Mouse (Mus musculus) myocyte (in vitro differentiated cells): ENCODE data around the gene Mepce. TPM values are rescaled to one million over a fixed set of nuclear protein-coding genes. Genes with fewer than 3 reads are reported as not detected.

Experiments
- H3K27me3 ChIP-seq: one replicate; pipeline ENCODE4 v1.6.1; 2011; ENCODE audit not compliant: control insufficient read depth, insufficient read depth, insufficient read length
- H3K36me3 ChIP-seq: one replicate; pipeline ENCODE4 v1.6.1; 2011; ENCODE audit not compliant: control insufficient read depth, insufficient read depth
- H3K4me2 ChIP-seq: one replicate; pipeline ENCODE4 v1.6.1; 2011; ENCODE audit warnings: low read depth, control low read depth
- H3K4me3 ChIP-seq: one replicate; pipeline ENCODE4 v1.5.1; 2011; ENCODE audit warnings: mild to moderate bottlenecking, control low read depth, moderate library complexity
- H3K79me2 ChIP-seq: one replicate; pipeline ENCODE4 v1.6.1; 2011; ENCODE audit not compliant: control insufficient read depth, insufficient read depth
- H3ac ChIP-seq: one replicate; pipeline ENCODE4 v1.6.1; 2011; ENCODE audit not compliant: control insufficient read depth, insufficient read length
- CEBPB ChIP-seq: IDR thresholded peaks from 2 replicates; pipeline ENCODE4 v1.6.1; 2011; ENCODE audit warnings: mild to moderate bottlenecking, moderate library complexity; ENCODE audit not compliant: poor library complexity, insufficient read depth, severe bottlenecking
- E2F4 ChIP-seq: IDR thresholded peaks from one replicate; pipeline ENCODE4 v1.6.1; 2011; ENCODE audit warnings: mild to moderate bottlenecking, control low read depth, moderate library complexity; ENCODE audit not compliant: insufficient read depth
- MAX ChIP-seq: IDR thresholded peaks from one replicate; pipeline ENCODE4 v1.6.1; 2011; ENCODE audit warnings: low read depth, mild to moderate bottlenecking, control low read depth
- MYOD1 ChIP-seq, 3 experiments: IDR thresholded peaks; one replicate each; pipeline ENCODE4 v1.6.1; 2011; ENCODE audit warnings: control low read depth in 2 of 3, low read depth in 2 of 3, mild to moderate bottlenecking in 2 of 3, moderate library complexity in 1 of 3; ENCODE audit not compliant: insufficient read length in 2 of 3, control insufficient read depth in 1 of 3
- MYOG ChIP-seq, 3 experiments: IDR thresholded peaks; one replicate each; pipeline ENCODE4 v1.6.1; 2011; ENCODE audit warnings: control low read depth in 2 of 3, low read depth in 2 of 3, mild to moderate bottlenecking in 2 of 3; ENCODE audit not compliant: insufficient read length in 2 of 3, control insufficient read depth in 1 of 3, insufficient read depth in 1 of 3
- POLR2A ChIP-seq: IDR thresholded peaks from one replicate; pipeline ENCODE4 v1.6.1; 2011; ENCODE audit warnings: low read depth, mild to moderate bottlenecking, control low read depth, moderate library complexity; ENCODE audit not compliant: insufficient read length
- POLR2AphosphoS2 ChIP-seq: IDR thresholded peaks from one replicate; pipeline ENCODE4 v1.6.1; 2011; ENCODE audit warnings: low read depth, control low read depth; ENCODE audit not compliant: insufficient read length
- REST ChIP-seq: IDR thresholded peaks from one replicate; pipeline ENCODE4 v1.6.1; 2011; ENCODE audit warnings: mild to moderate bottlenecking, control low read depth, moderate library complexity; ENCODE audit not compliant: insufficient read depth, insufficient read length
- SRF ChIP-seq: IDR thresholded peaks from one replicate; pipeline ENCODE4 v1.6.1; 2011; ENCODE audit warnings: low read depth; ENCODE audit not compliant: control insufficient read depth, insufficient read length
- TCF12 ChIP-seq: IDR thresholded peaks from one replicate; pipeline ENCODE4 v1.6.1; 2011; ENCODE audit warnings: mild to moderate bottlenecking, control low read depth; ENCODE audit not compliant: poor library complexity, insufficient read depth, severe bottlenecking
- TCF3 ChIP-seq: IDR thresholded peaks from one replicate; pipeline ENCODE4 v1.6.1; 2011; ENCODE audit warnings: low read depth, control low read depth; ENCODE audit not compliant: insufficient read length
- USF1 ChIP-seq: IDR thresholded peaks from one replicate; pipeline ENCODE4 v1.6.1; 2011; ENCODE audit warnings: low read depth, mild to moderate bottlenecking, control low read depth, moderate library complexity
- polyA plus RNA-seq: library from polyadenylated mRNA; unstranded; fragments of >200 nt; fragmentation: generic; extraction: Trizol; gene quantifications from one replicate; pipeline ENCODE4 v1.2.1, GENCODE M21; 2012; ENCODE audit warnings: missing spikeins

Mepce gene
- polyA plus RNA-seq, 1 experiment, result 34.4 TPM

DNA sequence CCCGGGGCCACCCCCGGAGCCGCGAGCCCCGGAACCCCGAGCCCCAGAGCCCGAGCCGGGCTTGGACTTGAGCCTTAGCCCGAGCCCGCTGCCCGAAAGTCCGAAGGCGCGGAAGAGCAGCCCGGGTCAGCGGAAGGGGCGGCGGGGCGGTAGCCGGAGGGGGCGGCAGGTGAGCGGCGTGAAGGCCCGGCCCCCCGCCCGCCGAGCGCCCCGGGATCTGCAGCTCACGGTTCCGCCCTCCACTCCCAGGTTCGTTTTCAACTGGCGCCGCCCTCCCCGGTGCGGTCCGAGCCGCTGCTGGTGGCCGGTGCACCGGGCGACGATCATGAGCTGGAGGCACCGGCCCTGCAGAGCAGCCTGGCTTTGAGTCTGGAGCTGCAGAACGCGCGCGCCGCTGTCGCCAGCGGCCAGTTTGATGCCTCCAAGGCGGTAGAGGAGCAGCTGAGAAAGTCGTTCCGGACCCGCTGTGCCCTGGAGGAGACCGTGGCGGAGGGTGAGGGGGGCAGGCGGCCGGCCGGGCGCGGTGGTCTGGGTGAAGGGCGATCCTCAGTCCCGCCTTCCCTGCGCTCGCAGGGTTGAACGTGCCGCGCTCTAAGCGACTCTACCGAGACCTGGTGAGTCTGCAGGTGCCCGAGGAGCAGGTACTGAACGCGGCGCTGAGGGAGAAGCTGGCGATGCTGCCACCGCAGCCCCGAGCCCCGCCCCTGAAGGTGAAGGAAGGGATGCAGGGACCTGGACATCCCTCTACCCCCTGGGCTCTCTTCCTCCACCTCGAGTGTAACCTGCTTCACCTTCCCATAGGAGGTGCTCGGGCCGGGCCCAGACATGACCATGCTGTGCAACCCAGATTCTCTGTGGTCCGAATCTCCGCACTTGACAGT, 8.2 kb downstream of the Mepce start:
- Histone ChIP-seq H3ac (peak overlapping the region; percentile 11), H3K4me2 (peak overlapping the region; percentile 66), H3K27me3 (no peaks in the 10 kb centered on the region), H3K4me3 (peak overlapping the region; percentile 57), H3K79me2 (peaks cover 12% of the 10 kb centered on the region), H3K36me3 (peaks cover 22% of the 10 kb centered on the region)
- TF ChIP-seq POLR2AphosphoS2 (peak; percentile 61), REST (no peak)

DNA sequence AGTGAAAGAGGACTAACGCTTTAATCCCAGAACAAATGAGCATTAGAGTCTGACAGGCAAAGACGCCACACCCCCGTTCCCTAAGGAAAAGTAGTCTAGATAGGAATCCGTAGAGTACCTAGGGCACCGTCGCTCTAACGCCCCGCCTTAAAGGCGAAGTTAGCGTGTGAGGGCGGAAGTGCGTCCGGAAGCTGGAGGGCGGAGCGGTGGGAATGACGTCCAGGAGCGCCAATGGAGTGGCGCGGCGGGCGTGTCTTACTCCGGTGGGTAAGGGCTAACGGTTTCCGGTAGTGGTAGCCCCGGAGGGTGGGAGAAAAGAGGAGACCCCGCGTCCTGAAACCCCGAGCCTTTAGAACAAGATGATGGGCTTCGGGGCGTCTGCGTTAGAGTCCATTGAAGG, 8.8 kb downstream of the Mepce start, which contains the start of gene Ppp1r35:
Gene Ppp1r35 (plus strand): TSS at position 215 of the 400 bp plus-strand sequence.
- Histone ChIP-seq H3ac (peak within 1 kb of the TSS; percentile 11), H3K79me2 (peaks cover 5% of the 10 kb centered on the region), H3K27me3 (no peaks in the 10 kb centered on the region), H3K36me3 (peaks cover 22% of the 10 kb centered on the region), H3K4me3 (peak within 1 kb of the TSS; percentile 57), H3K4me2 (peak within 1 kb of the TSS; percentile 86)
- TF ChIP-seq POLR2AphosphoS2 (peak; percentile 75), TCF3 (no peak), POLR2A (peak; percentile 61)

DNA sequence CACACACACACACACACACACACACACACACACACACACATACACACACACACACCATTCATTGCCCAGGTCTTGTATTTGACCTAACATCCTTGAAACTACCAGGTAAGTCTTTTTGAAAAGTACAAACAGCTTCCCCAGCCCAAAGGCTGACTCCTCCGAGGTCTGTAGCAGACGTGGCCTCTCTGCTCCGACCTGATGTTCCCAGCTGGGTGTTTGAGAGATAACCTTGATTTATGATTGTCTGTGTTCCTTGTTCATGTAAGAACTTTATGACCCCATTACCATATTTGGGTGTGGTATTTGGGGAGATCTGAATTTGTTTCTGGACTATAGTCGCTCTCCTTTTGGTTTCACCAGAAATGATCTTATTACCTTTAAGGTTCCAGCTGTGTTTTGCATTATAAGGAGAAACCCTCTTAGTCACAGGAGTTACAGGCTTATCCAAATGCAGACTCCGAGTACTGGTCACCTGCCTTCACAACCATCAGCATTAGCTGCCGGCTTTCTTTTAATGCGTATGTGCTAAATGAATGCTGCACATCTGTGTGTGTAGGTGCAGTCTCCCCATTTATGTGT, 10.1 kb downstream of the Mepce start:
- Histone ChIP-seq H3K27me3 (no peaks in the 10 kb centered on the region), H3ac (no peak overlapping the region), H3K4me2 (peak overlapping the region; percentile 18), H3K36me3 (peaks cover 18% of the 10 kb centered on the region), H3K4me3 (no peak overlapping the region), H3K79me2 (no peaks in the 10 kb centered on the region)
- TF ChIP-seq REST (no peak), TCF3 (no peak), E2F4 (no peak), MAX (no peak), TCF12 (no peak), CEBPB (no peak), MYOD1 (IDR thresholded peaks at IDR 0.05; ENCODE audit: control insufficient read depth in 1 of 3, insufficient read length in 2 of 3, low read depth in 2 of 3) (no peak), POLR2AphosphoS2 (no peak), SRF (no peak), USF1 (no peak), MYOG (IDR thresholded peaks at IDR 0.05; ENCODE audit: control insufficient read depth in 1 of 3, insufficient read depth in 1 of 3, insufficient read length in 2 of 3, low read depth in 2 of 3) (no peak), POLR2A (no peak)

DNA sequence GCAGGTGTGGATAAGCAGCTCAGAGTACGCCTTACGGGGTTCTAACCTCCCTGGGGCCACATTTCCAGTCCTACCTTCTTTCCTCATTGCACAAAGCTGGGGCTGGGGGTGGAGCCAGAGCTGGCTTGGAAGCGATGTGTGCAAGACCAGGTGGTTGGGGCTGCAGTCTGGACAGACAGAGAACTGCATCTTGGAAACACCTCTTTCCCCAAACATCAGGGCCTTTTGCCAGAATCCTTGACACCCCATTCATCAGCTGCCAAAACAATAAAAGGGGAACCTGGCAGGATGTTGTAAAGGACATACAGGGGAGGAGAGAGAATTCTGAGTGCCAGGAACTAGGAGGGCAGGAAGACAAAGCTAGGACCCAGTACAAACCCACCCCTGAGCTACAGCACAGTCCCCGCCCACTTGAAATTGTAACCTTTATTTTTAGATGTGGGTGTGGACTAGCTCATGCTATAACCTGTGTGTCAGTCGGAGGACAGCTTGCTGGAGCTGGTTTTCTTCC, 11.0 kb downstream of the Mepce start:
- TF ChIP-seq CEBPB, result no peak
- TF ChIP-seq MYOD1 (IDR thresholded peaks at IDR 0.05; ENCODE audit: control insufficient read depth in 1 of 3, insufficient read length in 2 of 3, low read depth in 2 of 3), result no peak
- TF ChIP-seq E2F4, result no peak
- TF ChIP-seq REST, result no peak
- TF ChIP-seq POLR2AphosphoS2, result no peak
- Histone ChIP-seq H3K36me3 (peaks cover 10% of the 10 kb centered on the region), H3ac (no peak overlapping the region), H3K79me2 (no peaks in the 10 kb centered on the region), H3K4me2 (peak overlapping the region; percentile 18), H3K27me3 (no peaks in the 10 kb centered on the region), H3K4me3 (no peak overlapping the region)

DNA sequence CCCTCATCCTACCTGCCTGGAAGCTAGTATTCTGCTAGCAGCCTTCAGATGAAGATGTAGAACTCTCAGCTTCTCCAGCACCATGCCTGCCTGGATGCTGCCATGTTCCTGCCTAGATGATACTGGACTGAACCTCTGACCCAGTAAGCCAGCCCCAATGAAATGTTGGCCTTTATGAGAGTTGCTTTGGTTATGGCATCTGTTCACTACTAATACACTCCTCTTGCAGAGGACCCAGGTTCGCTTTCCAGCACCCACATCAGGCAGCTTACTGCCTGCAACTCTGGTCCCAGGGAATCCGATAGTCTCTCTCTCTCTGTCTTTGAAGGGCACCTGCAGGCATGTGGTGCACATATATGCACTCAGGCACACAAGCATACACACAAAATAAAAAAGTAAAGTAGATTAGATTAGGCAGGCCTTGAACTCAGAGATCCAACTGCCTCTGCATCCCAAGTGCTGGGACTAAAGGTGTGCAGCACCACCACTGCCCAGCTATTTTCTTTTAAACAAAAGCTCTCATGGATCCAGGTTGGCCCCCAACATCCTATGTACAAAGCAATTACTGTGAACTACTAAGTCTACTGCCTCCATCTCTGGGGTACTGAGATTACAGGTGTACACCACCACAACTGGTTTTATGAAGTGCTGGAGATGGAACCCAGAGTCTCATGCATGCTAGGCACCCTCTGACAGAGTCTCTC, 11.7 kb downstream of the Mepce start:
- Histone ChIP-seq H3K4me3 (no peak overlapping the region), H3K4me2 (no peak overlapping the region), H3K36me3 (peaks cover 6% of the 10 kb centered on the region), H3ac (no peak overlapping the region), H3K27me3 (no peaks in the 10 kb centered on the region), H3K79me2 (no peaks in the 10 kb centered on the region)
- TF ChIP-seq MYOD1 (IDR thresholded peaks at IDR 0.05; ENCODE audit: control insufficient read depth in 1 of 3, insufficient read length in 2 of 3, low read depth in 2 of 3) (no peak), MAX (no peak), TCF12 (no peak), MYOG (IDR thresholded peaks at IDR 0.05; ENCODE audit: control insufficient read depth in 1 of 3, insufficient read depth in 1 of 3, insufficient read length in 2 of 3, low read depth in 2 of 3) (no peak), POLR2A (no peak), TCF3 (no peak), E2F4 (no peak), REST (no peak)
